Mouse (Mus musculus): ENCODE results near the gene Pitpnc1. TPM values are rescaled to one million over a fixed set of nuclear protein-coding genes. Genes with fewer than 3 reads are reported as not detected.

The Pitpnc1 gene
- polyA plus RNA-seq, 1 experiment from 2014 or later, result 5.0 TPM

DNA sequence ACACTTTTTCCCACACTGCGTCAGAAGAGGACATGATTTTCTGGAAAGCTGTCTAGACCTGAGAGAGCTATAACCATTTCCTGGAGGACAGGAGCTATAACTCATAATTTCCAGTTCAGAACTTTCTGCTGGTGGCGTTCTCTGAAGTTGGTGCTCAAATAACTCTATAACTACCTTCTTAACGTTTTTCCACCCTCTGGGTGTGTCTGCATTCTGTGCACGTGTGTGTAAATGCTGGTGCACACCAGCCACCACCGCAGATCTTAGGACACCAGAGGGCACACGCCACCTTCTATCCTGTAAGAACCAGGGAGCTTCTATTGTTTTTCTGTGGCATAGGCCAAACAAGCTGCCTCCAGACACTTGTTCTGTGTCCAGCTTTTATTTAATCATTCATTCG lies 11.5 kb downstream of the Pitpnc1 start:
- TF ChIP-seq CTCF (IDR thresholded peaks at IDR 0.05; ENCODE audit: low read depth) (no peak), EP300 (optimal IDR thresholded peaks at IDR 0.05) (no peak)
- no peak for DNase-seq (ENCODE audit: low spot score)
- no peak overlapping the region for H3K4me2 ChIP-seq (replicated peaks; ENCODE audit: low read depth)
- no peaks in the 10 kb centered on the region for H3K4me1 ChIP-seq (replicated peaks; ENCODE audit: control insufficient read depth, insufficient read depth)
- ATAC-seq (ENCODE audit: low FRiP score, low TSS enrichment), result no peak
- no peak overlapping the region for H3K4me3 ChIP-seq (ENCODE audit: low read depth, low read length)
- no peaks in the 10 kb centered on the region for H3K9me3 ChIP-seq (ENCODE audit: control insufficient read depth, low read length)
- H3K9ac ChIP-seq (ENCODE audit: low read length), result no peak overlapping the region
- no peaks in the 10 kb centered on the region for H3K27me3 ChIP-seq (ENCODE audit: control insufficient read depth, insufficient read depth, low read length)
- H3K36me3 ChIP-seq (ENCODE audit: control insufficient read depth, insufficient read depth, low read length), result no peaks in the 10 kb centered on the region
- no peak overlapping the region for H3K27ac ChIP-seq (replicated peaks)
- WGBS, result 78% methylated on average over 7 of the region's 7 CpGs

DNA sequence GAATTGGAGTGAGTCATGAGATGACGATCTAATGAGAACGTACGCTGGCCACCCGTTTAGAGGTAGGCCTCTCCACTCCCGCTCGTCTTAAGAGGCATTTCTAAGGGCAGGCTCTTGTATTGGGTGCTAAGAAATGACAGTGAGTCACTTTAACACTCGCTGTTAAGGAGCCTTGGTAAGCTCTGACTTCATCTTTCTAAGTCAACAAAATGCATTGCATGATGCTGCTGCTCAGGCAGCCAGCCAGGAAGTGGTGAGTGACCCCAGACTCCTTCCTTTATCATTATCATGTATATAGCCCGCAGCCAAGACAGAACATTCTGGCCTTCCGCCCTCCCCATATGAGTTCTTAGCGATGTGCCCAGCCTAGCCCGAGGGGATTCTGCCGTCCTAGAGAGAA lies 12.2 kb downstream of the Pitpnc1 start:
- WGBS, result 63% methylated on average over 12 of the region's 12 CpGs
- Histone ChIP-seq H3K27ac (replicated peaks) (no peak overlapping the region), H3K4me2 (replicated peaks; ENCODE audit: low read depth) (no peak overlapping the region), H3K4me1 (replicated peaks; ENCODE audit: control insufficient read depth, insufficient read depth) (no peaks in the 10 kb centered on the region), H3K4me3 (ENCODE audit: low read depth, low read length) (no peak overlapping the region), H3K36me3 (ENCODE audit: control insufficient read depth, insufficient read depth, low read length) (no peaks in the 10 kb centered on the region), H3K9me3 (ENCODE audit: control insufficient read depth, low read length) (no peaks in the 10 kb centered on the region), H3K27me3 (ENCODE audit: control insufficient read depth, insufficient read depth, low read length) (no peaks in the 10 kb centered on the region), H3K9ac (ENCODE audit: low read length) (no peak overlapping the region)
- peak; percentile 72 for ATAC-seq (ENCODE audit: low FRiP score, low TSS enrichment)
- TF ChIP-seq EP300 (optimal IDR thresholded peaks at IDR 0.05), result no peak
- TF ChIP-seq CTCF (IDR thresholded peaks at IDR 0.05; ENCODE audit: low read depth), result no peak
- no peak for DNase-seq (ENCODE audit: low spot score)

DNA sequence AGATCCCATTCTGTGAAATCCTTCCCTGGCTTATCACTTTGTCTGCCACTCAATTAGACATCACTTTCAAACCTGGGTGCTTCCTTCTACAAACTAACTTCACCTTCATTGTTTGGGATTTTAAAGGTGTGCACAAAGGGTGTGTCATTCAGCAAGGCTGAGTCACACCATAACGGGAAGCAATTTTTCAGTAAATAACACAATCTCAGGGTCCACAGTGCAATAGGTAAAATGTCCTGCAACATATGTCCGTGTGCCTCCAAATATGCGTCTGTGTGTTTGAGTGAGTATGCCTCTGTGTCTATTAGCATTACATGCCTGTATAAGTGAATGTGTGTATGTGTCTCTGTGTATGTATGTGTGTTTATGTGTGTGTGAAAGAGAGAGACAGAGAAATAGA lies 13.2 kb downstream of the Pitpnc1 start:
- 55% methylated on average over 3 of the region's 3 CpGs for WGBS

DNA sequence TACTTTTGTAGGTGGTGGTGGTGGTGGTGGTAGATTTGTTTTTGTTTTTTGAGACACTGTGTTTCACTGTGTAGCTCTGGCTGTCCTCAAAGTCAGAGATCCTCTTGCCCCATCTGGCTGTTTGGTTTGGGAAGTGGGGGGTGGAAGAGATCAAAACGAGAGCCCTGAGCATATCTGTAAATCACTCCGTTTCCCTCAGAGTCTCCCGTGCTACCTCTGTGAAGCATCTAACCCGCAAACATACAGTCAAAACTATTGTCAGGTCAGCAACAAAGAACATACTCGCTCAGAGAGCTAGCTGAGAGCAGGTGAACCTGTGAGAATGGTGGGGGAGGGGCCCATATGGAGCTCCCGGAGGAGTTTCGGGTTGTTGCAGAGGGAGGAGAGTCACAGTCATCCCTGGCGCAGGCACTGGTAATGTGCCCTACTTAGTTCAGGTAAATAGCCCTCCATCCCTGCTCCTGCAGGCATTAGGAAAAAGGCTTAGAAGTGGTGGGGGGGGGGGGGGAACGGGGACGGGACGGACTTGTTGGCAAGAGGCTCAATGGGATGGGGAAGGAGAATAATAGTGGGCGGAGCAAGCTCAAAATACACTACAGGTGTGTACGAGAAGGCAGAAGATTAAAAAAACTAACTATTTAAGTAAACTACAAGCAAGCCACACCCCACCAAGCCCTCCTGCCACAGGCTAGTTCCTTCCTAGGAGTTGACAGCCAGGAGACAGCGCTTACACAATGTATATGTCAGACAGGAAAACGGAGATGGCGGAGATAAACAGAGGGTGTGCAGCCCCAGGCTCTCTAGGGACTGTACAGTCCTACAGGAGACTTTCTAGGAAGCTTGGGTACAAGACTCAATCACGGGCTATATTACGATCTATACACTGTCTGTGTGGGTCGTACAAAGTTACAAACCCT lies 15.7 kb downstream of the Pitpnc1 start:
- peak overlapping the region; percentile 32 for H3K4me2 ChIP-seq (replicated peaks; ENCODE audit: low read depth)
- WGBS, result 32% methylated on average over 16 of the region's 19 CpGs
- H3K9me3 ChIP-seq (ENCODE audit: control insufficient read depth, low read length), result no peaks in the 10 kb centered on the region
- H3K4me3 ChIP-seq (ENCODE audit: low read depth, low read length), result peak overlapping the region; percentile 10; the same call in 1 of the 2 replicates
- peak; percentile 50 for DNase-seq (ENCODE audit: low spot score)
- no peaks in the 10 kb centered on the region for H3K36me3 ChIP-seq (ENCODE audit: control insufficient read depth, insufficient read depth, low read length)
- no peaks in the 10 kb centered on the region for H3K4me1 ChIP-seq (replicated peaks; ENCODE audit: control insufficient read depth, insufficient read depth)
- no peak overlapping the region for H3K9ac ChIP-seq (ENCODE audit: low read length)
- H3K27me3 ChIP-seq (ENCODE audit: control insufficient read depth, insufficient read depth, low read length), result no peaks in the 10 kb centered on the region
- TF ChIP-seq CTCF (IDR thresholded peaks at IDR 0.05; ENCODE audit: low read depth) (no peak), EP300 (optimal IDR thresholded peaks at IDR 0.05) (no peak)
- no peak for ATAC-seq (ENCODE audit: low FRiP score, low TSS enrichment)
- H3K27ac ChIP-seq (replicated peaks), result no peak overlapping the region

More for the DNA sequence above, 13.2 kb downstream of the Pitpnc1 start:
- H3K9ac ChIP-seq (ENCODE audit: low read length), result no peak overlapping the region
- H3K4me1 ChIP-seq (replicated peaks; ENCODE audit: control insufficient read depth, insufficient read depth), result no peaks in the 10 kb centered on the region
- H3K27ac ChIP-seq (replicated peaks), result peak overlapping the region; percentile 35; the same call in 1 of the 2 replicates
- no peak for DNase-seq (ENCODE audit: low spot score)
- no peak overlapping the region for H3K4me2 ChIP-seq (replicated peaks; ENCODE audit: low read depth)
- H3K4me3 ChIP-seq (ENCODE audit: low read depth, low read length), result no peak overlapping the region
- TF ChIP-seq EP300 (optimal IDR thresholded peaks at IDR 0.05) (no peak), CTCF (IDR thresholded peaks at IDR 0.05; ENCODE audit: low read depth) (no peak)
- H3K36me3 ChIP-seq (ENCODE audit: control insufficient read depth, insufficient read depth, low read length), result no peaks in the 10 kb centered on the region
- no peaks in the 10 kb centered on the region for H3K27me3 ChIP-seq (ENCODE audit: control insufficient read depth, insufficient read depth, low read length)
- no peaks in the 10 kb centered on the region for H3K9me3 ChIP-seq (ENCODE audit: control insufficient read depth, low read length)
- ATAC-seq (ENCODE audit: low FRiP score, low TSS enrichment), result peak; percentile 87

DNA sequence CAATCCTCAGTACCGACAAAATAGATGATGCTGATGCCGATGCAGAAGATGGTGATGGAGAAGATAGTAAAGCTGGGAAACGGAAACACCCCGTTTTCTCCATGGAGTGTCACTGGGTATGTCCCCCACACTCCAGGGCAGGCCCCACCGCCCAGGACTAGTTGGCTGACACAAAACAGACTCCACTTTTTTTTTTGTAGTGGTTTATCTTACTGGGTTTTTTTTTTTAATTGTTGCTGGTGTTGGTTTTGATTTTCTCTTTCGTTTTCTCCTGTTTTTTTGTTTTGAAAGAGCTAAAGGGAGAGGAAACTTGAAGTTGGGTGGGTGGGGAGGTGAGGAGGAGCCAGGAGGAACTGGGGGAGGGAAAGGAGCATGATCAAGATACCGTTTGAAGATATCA lies 18.4 kb downstream of the Pitpnc1 start:
- H3K4me2 ChIP-seq (replicated peaks; ENCODE audit: low read depth), result no peak overlapping the region

DNA sequence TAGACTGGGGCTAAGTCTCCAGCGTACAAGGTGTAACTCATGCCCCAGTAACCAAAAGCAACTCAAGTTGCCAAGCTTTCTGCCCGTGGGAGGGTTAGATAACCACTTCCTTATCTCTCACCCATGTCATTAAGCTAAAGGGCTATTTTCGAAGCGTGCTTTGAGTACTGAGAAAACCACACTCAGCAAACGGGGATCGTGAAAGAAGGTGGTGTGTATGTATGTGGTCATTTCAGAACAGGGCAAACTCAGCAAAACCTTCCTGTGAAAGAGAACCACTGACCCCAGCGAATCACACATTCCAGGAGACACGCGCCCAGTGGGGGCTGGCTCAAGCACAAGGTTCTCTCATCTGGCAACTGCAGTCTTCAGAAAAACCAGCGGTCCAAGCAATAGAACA lies 19.4 kb downstream of the Pitpnc1 start:
- no peaks in the 10 kb centered on the region for H3K36me3 ChIP-seq (ENCODE audit: control insufficient read depth, insufficient read depth, low read length)
- H3K4me2 ChIP-seq (replicated peaks; ENCODE audit: low read depth), result no peak overlapping the region
- no peaks in the 10 kb centered on the region for H3K27me3 ChIP-seq (ENCODE audit: control insufficient read depth, insufficient read depth, low read length)
- no peaks in the 10 kb centered on the region; the same call in 1 of the 2 replicates for H3K4me1 ChIP-seq (replicated peaks; ENCODE audit: control insufficient read depth, insufficient read depth)
- no peak overlapping the region for H3K4me3 ChIP-seq (ENCODE audit: low read depth, low read length)
- WGBS, result 74% methylated on average over 10 of the region's 10 CpGs
- DNase-seq (ENCODE audit: low spot score) (peak; percentile 33), ATAC-seq (ENCODE audit: low FRiP score, low TSS enrichment) (no peak)
- no peak overlapping the region for H3K9ac ChIP-seq (ENCODE audit: low read length)
- H3K27ac ChIP-seq (replicated peaks), result no peak overlapping the region
- TF ChIP-seq EP300 (optimal IDR thresholded peaks at IDR 0.05) (no peak), CTCF (IDR thresholded peaks at IDR 0.05; ENCODE audit: low read depth) (no peak)
- H3K9me3 ChIP-seq (ENCODE audit: control insufficient read depth, low read length), result no peaks in the 10 kb centered on the region

More for the DNA sequence above, 18.4 kb downstream of the Pitpnc1 start:
- no peak for ATAC-seq (ENCODE audit: low FRiP score, low TSS enrichment)
- Histone ChIP-seq H3K9ac (ENCODE audit: low read length) (no peak overlapping the region), H3K27me3 (ENCODE audit: control insufficient read depth, insufficient read depth, low read length) (no peaks in the 10 kb centered on the region), H3K4me1 (replicated peaks; ENCODE audit: control insufficient read depth, insufficient read depth) (no peaks in the 10 kb centered on the region; the same call in 1 of the 2 replicates), H3K4me3 (ENCODE audit: low read depth, low read length) (no peak overlapping the region), H3K27ac (replicated peaks) (no peak overlapping the region), H3K36me3 (ENCODE audit: control insufficient read depth, insufficient read depth, low read length) (no peaks in the 10 kb centered on the region), H3K9me3 (ENCODE audit: control insufficient read depth, low read length) (no peaks in the 10 kb centered on the region)
- TF ChIP-seq CTCF (IDR thresholded peaks at IDR 0.05; ENCODE audit: low read depth), result no peak
- no peak for TF ChIP-seq EP300 (optimal IDR thresholded peaks at IDR 0.05)
- DNase-seq (ENCODE audit: low spot score), result no peak
- WGBS, result 89% methylated on average over 7 of the region's 7 CpGs

Data from stomach, postnatal 0 days (tissue).